Mouse (Mus musculus) cerebral cortex, adult 2 months (tissue): Measurements from ENCODE around the gene Flna.

ENCODE experiments used
- WGBS: fragments of 180-500 bp; shearing (Covaris S2); methylation state at CpG from one replicate; pipeline ENCODE4 v1.1.7; 2018; 5-methylcytosine and 5-hydroxymethylcytosine counted together

The Flna gene

GRCm38 (mm10) chrX:74249615-74250014, at the start of gene Flna:
Gene Flna, minus strand, starts transcription at chrX:74249820.
- 14% methylated on average over 37 of the region's 38 CpGs for WGBS

GRCm38 (mm10) chrX:74298348-74298747, 48.7 kb upstream of the Flna start:
- WGBS = 70% methylated on average over 1 of the region's 1 CpGs

GRCm38 (mm10) chrX:74296538-74297448, 47.2 kb upstream of the Flna start, which contains the start of gene Atp6ap1:
Gene Atp6ap1, plus strand, starts transcription at chrX:74297097.
- WGBS = 4% methylated on average over 37 of the region's 37 CpGs

- 83% methylated on average over 4 of the region's 4 CpGs for WGBS
These were observed 43.8 kb upstream of the Flna start for GRCm38 (mm10) chrX:74293431-74293830.

- WGBS = 12% methylated on average over 5 of the region's 5 CpGs
These were observed 33.4 kb upstream of the Flna start for GRCm38 (mm10) chrX:74283092-74283437.

- 1% methylated on average over 38 of the region's 39 CpGs for WGBS
These were observed 32.9 kb upstream of the Flna start for GRCm38 (mm10) chrX:74282395-74283091.

GRCm38 (mm10) chrX:74281732-74282394, 32.2 kb upstream of the Flna start, which contains the start of the genes Taz and Dnase1l1:
Gene Taz, plus strand, starts transcription at chrX:74281912.
Gene Dnase1l1, minus strand, starts transcription at chrX:74282337.
- 8% methylated on average over 16 of the region's 16 CpGs for WGBS

GRCm38 (mm10) chrX:74281041-74281731, 31.6 kb upstream of the Flna start:
- whole genome bisulfite sequencing = 3% methylated on average over 14 of the region's 14 CpGs

GRCm38 (mm10) chrX:74277916-74278315, 28.3 kb upstream of the Flna start:
- 75% methylated on average over 8 of the region's 8 CpGs for WGBS

- WGBS = 22% methylated on average over 10 of the region's 10 CpGs
These were observed 24.1 kb upstream of the Flna start for GRCm38 (mm10) chrX:74273422-74274322.

- WGBS = 2% methylated on average over 27 of the region's 27 CpGs
These were observed 21.4 kb upstream of the Flna start for GRCm38 (mm10) chrX:74270902-74271551.

- 5% methylated on average over 42 of the region's 42 CpGs for WGBS
These were observed 20.7 kb upstream of the Flna start, which contains the start of gene Rpl10 for GRCm38 (mm10) chrX:74270062-74270901. Gene Rpl10, plus strand, starts transcription at chrX:74270812.

- 7% methylated on average over 3 of the region's 3 CpGs for WGBS
These were observed 20.1 kb upstream of the Flna start for GRCm38 (mm10) chrX:74269736-74270061.

GRCm38 (mm10) chrX:74257746-74258145, 8.1 kb upstream of the Flna start:
- 84% methylated on average over 3 of the region's 3 CpGs for WGBS

- 13% methylated on average over 31 of the region's 31 CpGs for WGBS
These were observed 5.4 kb upstream of the Flna start for GRCm38 (mm10) chrX:74254888-74255565.

- 12% methylated on average over 39 of the region's 39 CpGs for WGBS
These were observed 4.7 kb upstream of the Flna start, which contains the start of gene Emd for GRCm38 (mm10) chrX:74254153-74254887. Gene Emd, plus strand, starts transcription at chrX:74254687.

GRCm38 (mm10) chrX:74248651-74249050, 969 bp downstream of the Flna start:
- WGBS = 12% methylated on average over 3 of the region's 3 CpGs

GRCm38 (mm10) chrX:74246693-74247092, 2.9 kb downstream of the Flna start:
- 5% methylated on average over 15 of the region's 15 CpGs for WGBS
